Mouse (Mus musculus) thymus, postnatal 36 days (tissue): ENCODE measurements around the gene Fancc.
"Not testable (repeated sequence)": the region's sequence is repeated elsewhere in the genome, so short reads cannot be mapped to it uniquely, and the experiment has no call there.

Experiments used
- DNase-seq, 2 experiments: peaks; one replicate each; pipeline ENCODE4 v3.0.0; 2022; ENCODE audit warnings: mixed read lengths in 2 of 2

Fancc gene

GRCm38 (mm10) chr13:63514931-63515360 lies 17.9 kb upstream of the Fancc start:
- no peak for DNase-seq

DNA sequence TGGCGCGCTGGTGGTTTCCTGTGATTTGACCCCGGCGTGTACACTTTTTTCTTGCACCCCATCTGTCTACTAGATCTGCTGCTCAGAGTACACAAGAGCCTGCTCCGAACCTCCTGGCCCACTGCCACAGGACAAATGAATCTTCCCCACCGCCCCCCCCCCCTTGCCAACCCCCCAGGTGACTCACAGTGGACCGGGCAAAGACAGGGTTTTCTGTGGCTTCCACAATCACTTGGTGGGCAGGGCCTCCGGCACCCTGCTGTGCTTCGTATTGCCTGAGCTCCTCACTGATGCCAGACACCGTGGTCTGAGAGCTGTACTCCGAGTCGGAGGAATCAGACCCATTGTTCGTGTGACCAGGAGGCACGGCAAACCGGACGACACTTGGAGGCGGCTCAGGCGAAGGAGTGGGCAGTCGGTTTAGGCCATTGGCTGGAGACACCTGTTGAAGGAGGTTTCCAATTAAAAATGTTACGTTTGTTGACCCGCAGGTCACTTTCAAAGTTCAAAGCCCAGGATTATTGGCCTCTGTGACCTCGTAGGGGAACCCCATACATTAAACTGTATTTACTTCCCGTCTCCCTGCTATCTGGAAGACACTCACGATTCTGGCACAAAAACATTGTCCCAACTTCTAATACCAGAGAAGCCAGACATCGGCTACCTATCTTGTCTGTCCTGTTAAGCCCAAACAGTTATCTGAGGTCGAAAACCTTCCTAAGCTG lies 16.5 kb upstream of the Fancc start:
- DNase-seq: no peak

- no peak for DNase-seq
Measured at GRCm38 (mm10) chr13:63512411-63512810, 15.3 kb upstream of the Fancc start.

DNA sequence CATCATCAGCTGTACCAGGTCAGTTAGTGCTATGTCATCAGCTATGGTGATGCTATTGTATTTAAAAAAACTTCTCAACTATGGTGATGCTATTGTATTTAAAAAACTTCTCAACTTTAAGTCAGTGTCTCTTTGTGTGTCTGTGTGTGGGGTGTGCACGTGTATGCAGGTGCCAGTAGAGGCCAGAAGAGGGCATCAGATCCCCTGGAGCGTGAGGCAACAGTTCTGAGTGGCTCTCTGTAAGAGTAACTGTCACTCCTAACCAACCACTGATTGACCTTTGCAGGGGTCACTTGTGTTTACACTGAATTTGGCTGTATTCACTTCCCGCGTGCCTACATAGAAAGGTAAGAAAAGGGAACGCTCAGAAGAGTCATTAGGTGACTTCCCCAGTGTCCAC lies 10.7 kb upstream of the Fancc start:
- no peak for DNase-seq

- no peak for DNase-seq
Measured at GRCm38 (mm10) chr13:63507001-63507556, 10.0 kb upstream of the Fancc start.

- no peak for DNase-seq
Measured at GRCm38 (mm10) chr13:63506364-63506763, 9.3 kb upstream of the Fancc start.

DNA sequence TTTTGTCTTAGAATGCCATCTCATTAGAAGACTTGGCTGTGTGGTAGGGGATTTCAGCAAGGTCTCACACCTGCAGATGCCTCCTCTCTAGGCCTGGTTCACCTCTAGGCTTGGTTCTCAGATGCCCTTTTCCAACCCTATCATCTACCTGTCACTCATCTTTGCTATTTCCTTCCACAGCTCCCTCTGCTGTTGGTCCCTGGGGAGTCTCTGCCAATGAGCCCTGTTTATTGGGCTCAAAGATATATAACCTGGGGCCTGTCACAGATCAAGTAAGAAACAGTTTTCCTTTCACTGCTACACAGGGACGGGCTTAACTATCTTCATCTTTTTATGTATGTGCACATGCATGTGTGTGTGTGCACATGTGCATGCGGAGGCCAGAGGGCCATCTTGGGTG lies 5.3 kb upstream of the Fancc start:
- DNase-seq: peak; percentile 41 to 45

GRCm38 (mm10) chr13:63499489-63499888 lies 2.4 kb upstream of the Fancc start:
- no peak for DNase-seq

DNA sequence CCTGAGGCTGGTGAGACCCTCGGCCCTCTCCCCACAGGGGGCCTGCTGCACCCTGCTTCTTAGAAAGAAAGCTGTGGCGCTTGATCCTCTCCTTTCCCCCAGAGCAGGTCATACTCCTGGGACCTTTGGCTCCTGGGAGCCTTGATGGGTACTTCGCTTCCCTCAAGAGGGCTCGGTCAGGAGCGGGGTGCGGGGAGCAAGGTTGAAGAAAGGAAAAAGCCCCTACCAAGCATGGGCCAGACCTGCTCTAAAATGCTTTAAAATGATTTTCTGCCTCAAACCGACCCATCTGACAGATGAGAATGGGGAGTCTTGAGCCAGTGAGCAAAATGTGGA lies 9.4 kb downstream of the Fancc start:
- DNase-seq: no peak

GRCm38 (mm10) chr13:63486791-63487706 lies 10.0 kb downstream of the Fancc start:
- DNase-seq: no peak

DNA sequence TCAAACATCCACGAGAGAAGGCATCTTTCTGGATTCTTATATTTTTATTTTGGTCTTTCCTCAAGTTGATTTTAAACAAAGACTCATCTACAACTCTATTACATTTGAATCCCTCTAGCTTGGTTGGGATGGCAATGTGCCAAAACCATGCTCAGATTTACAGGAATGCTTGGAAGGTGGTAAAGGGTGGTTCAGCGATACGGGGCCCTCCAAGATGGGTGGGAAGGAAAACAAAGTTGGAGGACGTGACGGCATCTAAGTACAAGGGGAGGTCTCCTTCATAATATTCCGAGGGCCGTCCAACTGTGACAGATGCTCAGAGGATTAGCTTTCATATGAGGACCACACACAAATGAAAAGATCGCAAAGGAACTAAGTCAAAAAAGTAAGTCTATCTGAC lies 21.7 kb downstream of the Fancc start:
- no peak for DNase-seq

DNA sequence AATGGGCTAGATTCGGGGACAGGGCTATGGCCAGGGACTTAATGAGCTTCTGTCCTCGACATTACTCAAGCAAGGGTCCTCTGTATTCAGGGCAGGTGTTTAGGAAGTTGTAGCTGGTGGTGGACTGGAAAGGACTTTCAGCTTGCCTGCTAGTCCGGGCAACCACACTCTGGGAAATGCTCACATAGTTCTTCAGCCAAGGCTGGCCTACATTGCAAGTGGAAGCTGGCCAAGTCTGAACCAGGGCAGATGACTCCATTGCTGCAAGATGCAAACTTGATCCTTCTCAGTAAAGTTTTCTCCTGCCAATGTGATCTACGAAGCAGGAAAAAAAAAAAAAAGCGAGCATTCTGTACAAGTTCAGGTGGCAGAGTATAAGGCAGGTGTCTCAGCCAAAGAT lies 44.2 kb downstream of the Fancc start:
- no peak for DNase-seq

DNA sequence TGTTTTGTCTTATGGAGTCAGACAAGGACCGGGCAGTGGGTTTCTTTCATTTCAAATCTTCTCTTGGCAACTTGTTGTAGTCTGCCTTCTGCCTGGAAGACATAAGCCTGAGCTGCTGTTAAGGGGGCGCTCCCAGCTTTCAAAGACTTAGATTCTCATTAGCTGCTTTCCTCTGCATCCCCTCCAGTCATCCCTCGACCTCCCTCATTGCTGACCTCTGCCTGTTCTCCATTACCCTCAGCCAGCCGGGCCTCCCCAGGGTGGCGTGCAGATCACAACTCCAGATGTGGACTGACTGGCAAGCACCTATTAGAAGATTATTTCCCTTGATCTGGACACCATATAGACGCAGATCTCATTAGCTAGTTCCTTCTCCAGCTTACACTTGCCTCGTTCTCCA lies 45.9 kb downstream of the Fancc start:
- DNase-seq: no peak

DNA sequence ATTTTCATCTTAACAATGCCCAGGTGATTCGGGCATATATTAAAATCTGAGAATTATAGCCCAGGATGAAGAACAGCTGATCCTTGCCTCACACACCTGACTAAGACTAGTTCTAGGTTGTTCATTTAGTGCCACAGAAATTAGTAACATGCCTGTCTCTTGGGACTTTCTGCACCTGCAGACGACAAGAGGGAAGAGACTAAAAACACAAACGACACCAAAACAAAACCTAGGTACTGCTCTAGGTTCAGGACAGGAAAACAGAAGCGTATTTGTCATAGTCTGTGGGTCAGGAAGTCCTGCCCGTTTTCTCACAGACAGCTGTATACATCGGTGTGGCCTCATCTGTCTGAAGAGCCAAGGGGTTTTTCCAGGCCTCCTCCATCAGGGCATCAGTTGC lies 51.7 kb downstream of the Fancc start:
- DNase-seq: no peak

GRCm38 (mm10) chr13:63432759-63433158 lies 64.3 kb downstream of the Fancc start:
- no peak for DNase-seq

- DNase-seq: no peak
Measured at GRCm38 (mm10) chr13:63431857-63432191, 65.3 kb downstream of the Fancc start.

- peak; percentile 96 for DNase-seq
Measured at GRCm38 (mm10) chr13:63431030-63431856, 65.8 kb downstream of the Fancc start.

GRCm38 (mm10) chr13:63430681-63431029 lies 66.4 kb downstream of the Fancc start:
- DNase-seq: no peak

GRCm38 (mm10) chr13:63430206-63430605 lies 66.9 kb downstream of the Fancc start:
- DNase-seq: no peak

GRCm38 (mm10) chr13:63428211-63428610 lies 68.9 kb downstream of the Fancc start:
- not testable (repeated sequence) for DNase-seq

GRCm38 (mm10) chr13:63423060-63423459 lies 74.0 kb downstream of the Fancc start:
- DNase-seq: no peak

GRCm38 (mm10) chr13:63421225-63421624 lies 75.9 kb downstream of the Fancc start:
- no peak for DNase-seq

GRCm38 (mm10) chr13:63418148-63418547 lies 78.9 kb downstream of the Fancc start:
- no peak for DNase-seq
